In the genomic region with DNA sequence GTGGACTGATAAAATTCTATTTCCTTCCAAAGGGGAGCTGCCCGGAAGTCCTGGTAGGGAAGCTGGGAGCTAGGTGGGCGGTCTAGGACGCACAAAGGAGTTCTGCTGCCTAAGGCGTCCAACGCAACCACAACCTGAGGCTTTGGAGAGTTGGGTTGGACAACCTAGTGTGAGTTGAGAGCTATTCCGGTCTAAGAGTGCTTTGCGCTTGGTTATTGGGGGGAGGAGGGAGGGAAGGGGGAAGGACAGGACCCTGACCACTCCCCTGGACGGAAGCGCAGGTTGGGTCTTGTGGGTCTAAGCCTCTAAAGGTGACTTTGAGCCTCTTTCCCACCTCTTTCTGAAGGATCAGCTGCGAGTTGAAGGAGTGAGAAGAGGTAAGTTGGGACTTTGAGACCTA, we compare ENCODE assay signal across 13 mouse cellular contexts. TPM values are rescaled to one million over a fixed set of nuclear protein-coding genes. Genes with fewer than 3 reads are reported as not detected.
DNase-seq lines count a peak whose midpoint lies in the region; ATAC-seq and TF ChIP-seq lines count a peak whose summit lies in the region.
"Had no signal": no experiment of that assay in that cellular context is flagged by ENCODE, and none has a peak within 500 bp of the region (broad histone marks: within the 10 kb centered on the region; RNA-seq: fewer than 3 reads in every experiment).

A gene (plus strand): TSS at position 335 of the 400 bp plus-strand sequence.

- H3K36me3 ChIP-seq in forebrain, embryonic 10.5 days (replicated peaks) = no peaks in the 10 kb centered on the region
- no peaks in the 10 kb centered on the region for H3K36me3 ChIP-seq in forebrain, embryonic 14.5 days (ENCODE audit: control insufficient read depth, insufficient read depth, low read length)
- no peaks in the 10 kb centered on the region for H3K36me3 ChIP-seq in liver, postnatal 0 days (replicated peaks; ENCODE audit: insufficient read depth, low read length)
- no peaks in the 10 kb centered on the region for H3K36me3 ChIP-seq in embryonic facial prominence, embryonic 14.5 days (ENCODE audit: control insufficient read depth, insufficient read depth, low read length)

- peaks cover 30% of the 10 kb centered on the region for H3K4me1 ChIP-seq in forebrain, embryonic 10.5 days
- H3K4me1 ChIP-seq in forebrain, embryonic 14.5 days (ENCODE audit: control insufficient read depth, insufficient read depth, low read length) = peaks cover 11% of the 10 kb centered on the region
- peaks cover 23% of the 10 kb centered on the region for H3K4me1 ChIP-seq in liver, postnatal 0 days (ENCODE audit: insufficient read depth)
- peaks cover 12% of the 10 kb centered on the region for H3K4me1 ChIP-seq in embryonic facial prominence, embryonic 14.5 days (ENCODE audit: control insufficient read depth, insufficient read depth, low read length)

- TF ChIP-seq EP300 in liver, postnatal 0 days (IDR thresholded peaks at IDR 0.05; ENCODE audit: low read depth) = no peak

- ATAC-seq in forebrain, embryonic 14.5 days = no peak
- ATAC-seq in liver, postnatal 0 days = no peak
- ATAC-seq in embryonic facial prominence, embryonic 14.5 days (ENCODE audit: low read depth) = no peak
- no peak for ATAC-seq in erythroid progenitor cell, adult 5-6 weeks (replicated peaks; ENCODE audit: low FRiP score, poor library complexity, severe bottlenecking)

- under 1% methylated on average over 10 of the region's 10 CpGs for WGBS in forebrain, embryonic 10.5 days
- under 1% methylated on average over 10 of the region's 10 CpGs for WGBS in forebrain, embryonic 14.5 days
- 2% methylated on average over 10 of the region's 10 CpGs for WGBS in liver, postnatal 0 days (ENCODE audit: insufficient replicate concordance)
- WGBS in embryonic facial prominence, embryonic 14.5 days = 1% methylated on average over 10 of the region's 10 CpGs

- H3K27ac ChIP-seq in forebrain, embryonic 10.5 days = no peak within 1 kb of the TSS
- H3K27ac ChIP-seq in forebrain, embryonic 14.5 days (ENCODE audit: low read depth, low read length) = no peak within 1 kb of the TSS
- no peak within 1 kb of the TSS for H3K27ac ChIP-seq in liver, postnatal 0 days (ENCODE audit: low read depth)
- H3K27ac ChIP-seq in embryonic facial prominence, embryonic 14.5 days (replicated peaks; ENCODE audit: low read depth, low read length) = no peak within 1 kb of the TSS

- no peak within 1 kb of the TSS for H3K4me2 ChIP-seq in forebrain, embryonic 14.5 days (ENCODE audit: low read length)
- H3K4me2 ChIP-seq in liver, postnatal 0 days (ENCODE audit: low read depth, low read length) = peak within 1 kb of the TSS; percentile 19
- no peak within 1 kb of the TSS for H3K4me2 ChIP-seq in embryonic facial prominence, embryonic 14.5 days (ENCODE audit: low read depth, low read length)

- peaks cover 82% of the 10 kb centered on the region for H3K27me3 ChIP-seq in forebrain, embryonic 10.5 days (ENCODE audit: poor library complexity, severe bottlenecking)
- H3K27me3 ChIP-seq in forebrain, embryonic 14.5 days (replicated peaks; ENCODE audit: control insufficient read depth, insufficient read depth, low read length) = peaks cover 60% of the 10 kb centered on the region
- H3K27me3 ChIP-seq in liver, postnatal 0 days (ENCODE audit: insufficient read depth, low read length) = peaks cover 62% of the 10 kb centered on the region
- peaks cover 74% of the 10 kb centered on the region for H3K27me3 ChIP-seq in embryonic facial prominence, embryonic 14.5 days (replicated peaks; ENCODE audit: control insufficient read depth, insufficient read depth, low read length)

- no peaks in the 10 kb centered on the region for H3K9me3 ChIP-seq in forebrain, embryonic 10.5 days
- H3K9me3 ChIP-seq in forebrain, embryonic 14.5 days (replicated peaks; ENCODE audit: control insufficient read depth, low read length) = no peaks in the 10 kb centered on the region
- H3K9me3 ChIP-seq in liver, postnatal 0 days (ENCODE audit: low read length) = no peaks in the 10 kb centered on the region
- H3K9me3 ChIP-seq in embryonic facial prominence, embryonic 14.5 days (ENCODE audit: control insufficient read depth, low read length) = no peaks in the 10 kb centered on the region

- TF ChIP-seq CTCF in liver, postnatal 0 days (IDR thresholded peaks at IDR 0.05; ENCODE audit: low read depth) = no peak

- no peak within 1 kb of the TSS for H3K9ac ChIP-seq in forebrain, embryonic 14.5 days (ENCODE audit: low read length)
- H3K9ac ChIP-seq in liver, postnatal 0 days (replicated peaks) = no peak within 1 kb of the TSS
- no peak within 1 kb of the TSS for H3K9ac ChIP-seq in embryonic facial prominence, embryonic 14.5 days (ENCODE audit: low read depth, low read length)

- DNase-seq in forebrain, embryonic 10.5 days (ENCODE audit: extremely low spot score, low spot score) = peak; percentile 25
- DNase-seq in forebrain, embryonic 14.5 days (ENCODE audit: low spot score) = no peak
- DNase-seq in liver, postnatal 0 days = no peak
- DNase-seq in liver = no peak
- no peak for DNase-seq in embryonic facial prominence, embryonic 14.5 days (ENCODE audit: low spot score)
- DNase-seq in neural tube, embryonic 10.5 days (ENCODE audit: extremely low spot score, low spot score) = peak; percentile 31
- DNase-seq in thymus, postnatal 25 days = no peak
- DNase-seq: cerebellum, adult 2 months; kidney, adult 8-10 months; layer of hippocampus, postnatal 36 days; lung, adult 18-20 months; thymus, postnatal 4 days had no signal

- H3K4me3 ChIP-seq in forebrain, embryonic 10.5 days = no peak within 1 kb of the TSS
- no peak within 1 kb of the TSS for H3K4me3 ChIP-seq in forebrain, embryonic 14.5 days (ENCODE audit: low read depth, low read length)
- H3K4me3 ChIP-seq in liver, postnatal 0 days (ENCODE audit: low read depth, low read length) = no peak within 1 kb of the TSS
- peak within 1 kb of the TSS; percentile 64 for H3K4me3 ChIP-seq in embryonic facial prominence, embryonic 14.5 days (ENCODE audit: low read depth, low read length)

RNA-seq across cellular contexts. Expression of the gene that starts here (rescaled TPM):
- 1.1 and 1.6 TPM in 2 replicates for polyA plus RNA-seq in forebrain, embryonic 10.5 days (2016; fragmentation: Nextera tagmentation; extraction: Ambion mirVana)
- 1.8 and 2.2 TPM in 2 replicates for polyA plus RNA-seq in forebrain, embryonic 14.5 days (2014; fragmentation: Nextera tagmentation; extraction: Ambion mirVana)
- 0.25 and 0.39 TPM in 2 replicates for polyA plus RNA-seq in liver, postnatal 0 days (2015; fragmentation: Nextera tagmentation; extraction: Ambion mirVana)
- 2.4 and 2.5 TPM in 2 replicates for polyA plus RNA-seq in embryonic facial prominence, embryonic 14.5 days (2014; fragmentation: Nextera tagmentation; extraction: Ambion mirVana)
- 2.2 TPM in 1 of 2 replicates, not detected in the other for total RNA-seq in erythroid progenitor cell, adult 5-6 weeks (2015; ENCODE audit: low replicate concordance)
- total RNA-seq in erythroid progenitor cell, adult 5-6 weeks (2017; ENCODE audit: low replicate concordance) = 0.38 and 0.51 TPM in 2 replicates

Comparison
In these comparisons a context has a peak if more than half of its experiments do, and no peak if none do; other contexts are left out.
1. DNase-seq: peak in forebrain, embryonic 10.5 days (single experiment) and neural tube, embryonic 10.5 days (single experiment); none in forebrain, embryonic 14.5 days (single experiment), liver, postnatal 0 days (single experiment), liver (single experiment), embryonic facial prominence, embryonic 14.5 days (single experiment) and thymus, postnatal 25 days (single experiment).